Mouse (Mus musculus) layer of hippocampus, postnatal 25 days (tissue): ENCODE data around the gene Ehhadh. TPM values are rescaled to one million over a fixed set of nuclear protein-coding genes. Genes with fewer than 3 reads are reported as not detected.
"Not testable (repeated sequence)": the region's sequence is repeated elsewhere in the genome, so short reads cannot be mapped to it uniquely, and the experiment has no call there.

Experiments
- DNase-seq, 2 experiments: peaks; one replicate each; pipeline ENCODE4 v3.0.0; 2022; ENCODE audit warnings: mixed read lengths in 2 of 2, low spot score in 1 of 2; ENCODE audit errors: extremely low spot score in 1 of 2
- total RNA-seq, 2 experiments: library from RNA; stranded (reverse); gene quantifications; 2 replicates each; pipeline ENCODE4 v1.2.3; 2021

The Ehhadh gene
- total RNA-seq, 2 experiments from 2014 or later, result 1.4 to 1.8 TPM

GRCm38 (mm10) chr16:21795071-21795470 is 7.5 kb upstream of the Ehhadh start:
- no peak for DNase-seq

GRCm38 (mm10) chr16:21794697-21795045 is 7.1 kb upstream of the Ehhadh start:
- DNase-seq, result no peak

GRCm38 (mm10) chr16:21793875-21794696 is 6.5 kb upstream of the Ehhadh start, which contains the start of gene Map3k13:
Gene Map3k13, plus strand, starts transcription at chr16:21794346.
- peak; percentile 89 to 92 for DNase-seq

- DNase-seq, result not testable (repeated sequence)
These were observed 5.6 kb upstream of the Ehhadh start for GRCm38 (mm10) chr16:21793080-21793810.

GRCm38 (mm10) chr16:21791779-21792178 is 4.2 kb upstream of the Ehhadh start:
- no peak for DNase-seq

- DNase-seq, result no peak
These were observed 2.9 kb upstream of the Ehhadh start for GRCm38 (mm10) chr16:21790469-21790868.

GRCm38 (mm10) chr16:21789180-21789579 is 1.6 kb upstream of the Ehhadh start:
- DNase-seq, result no peak

GRCm38 (mm10) chr16:21788581-21788980 is 974 bp upstream of the Ehhadh start:
- no peak for DNase-seq

- DNase-seq, result no peak
These were observed 1.3 kb downstream of the Ehhadh start for GRCm38 (mm10) chr16:21786317-21786716.

GRCm38 (mm10) chr16:21785000-21785399 is 2.6 kb downstream of the Ehhadh start:
- no peak for DNase-seq

GRCm38 (mm10) chr16:21782807-21783206 is 4.8 kb downstream of the Ehhadh start:
- DNase-seq, result no peak

- DNase-seq, result no peak
These were observed 5.7 kb downstream of the Ehhadh start for GRCm38 (mm10) chr16:21781895-21782294.

GRCm38 (mm10) chr16:21781277-21781676 is 6.3 kb downstream of the Ehhadh start:
- no peak for DNase-seq

- no peak for DNase-seq
These were observed 8.5 kb downstream of the Ehhadh start for GRCm38 (mm10) chr16:21779149-21779548.

GRCm38 (mm10) chr16:21778293-21778866 is 9.2 kb downstream of the Ehhadh start:
- DNase-seq, result no peak

- DNase-seq, result no peak
These were observed 12.9 kb downstream of the Ehhadh start for GRCm38 (mm10) chr16:21774725-21775124.

- DNase-seq, result no peak
These were observed 17.9 kb downstream of the Ehhadh start for GRCm38 (mm10) chr16:21769667-21770066.

GRCm38 (mm10) chr16:21768255-21768654 is 19.4 kb downstream of the Ehhadh start:
- no peak for DNase-seq

- no peak for DNase-seq
These were observed 29.2 kb downstream of the Ehhadh start for GRCm38 (mm10) chr16:21758447-21758846.

GRCm38 (mm10) chr16:21743401-21743800 is 44.2 kb downstream of the Ehhadh start:
- no peak for DNase-seq

GRCm38 (mm10) chr16:21742898-21743297 is 44.7 kb downstream of the Ehhadh start:
- DNase-seq, result no peak
